8 mouse cellular contexts compared by ENCODE assay signal in the genomic region with DNA sequence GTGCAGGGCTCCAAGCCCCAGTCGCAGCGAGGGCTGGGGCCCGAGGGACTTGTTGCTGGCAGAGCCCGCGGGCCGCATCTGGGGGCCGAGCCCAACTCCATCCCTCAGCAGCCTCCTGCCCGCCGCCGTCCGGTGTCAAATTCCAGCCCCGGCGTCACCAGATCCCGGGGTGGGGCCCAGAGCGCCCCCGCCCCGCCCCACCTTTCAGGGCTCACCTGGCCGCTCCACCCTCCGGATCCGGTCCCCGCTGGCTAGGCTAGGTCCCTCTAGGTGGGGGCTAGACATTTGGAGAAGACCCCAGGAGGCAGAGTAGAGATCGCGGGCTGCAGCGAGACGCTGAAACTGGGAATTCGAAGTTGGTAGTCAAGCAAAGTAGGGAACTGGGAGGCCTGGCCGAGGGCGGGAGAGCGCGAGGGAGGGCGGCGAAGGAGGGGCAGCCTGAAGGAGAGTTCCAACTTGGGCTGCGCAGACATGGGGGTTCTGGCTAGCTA. TPM values are rescaled to one million over a fixed set of nuclear protein-coding genes. Genes with fewer than 3 reads are reported as not detected.
DNase-seq lines count a peak whose midpoint lies in the region; ATAC-seq and TF ChIP-seq lines count a peak whose summit lies in the region.

A gene (minus strand): TSS at position 373 of the 491 bp plus-strand sequence.

- no peaks in the 10 kb centered on the region; the same call in 1 of the 2 replicates for H3K9me3 ChIP-seq in embryonic facial prominence, embryonic 11.5 days (replicated peaks; ENCODE audit: control insufficient read depth, low read length)
- no peaks in the 10 kb centered on the region for H3K9me3 ChIP-seq in limb, embryonic 12.5 days
- H3K9me3 ChIP-seq in midbrain, embryonic 16.5 days (replicated peaks; ENCODE audit: control insufficient read depth, low read length, poor library complexity, severe bottlenecking): no peaks in the 10 kb centered on the region

- H3K27ac ChIP-seq in heart, adult 2 months: no peak within 1 kb of the TSS
- H3K27ac ChIP-seq in embryonic facial prominence, embryonic 11.5 days (replicated peaks; ENCODE audit: low read depth, low read length): no peak within 1 kb of the TSS
- H3K27ac ChIP-seq in limb, embryonic 12.5 days: peak within 1 kb of the TSS; percentile 82
- no peak within 1 kb of the TSS for H3K27ac ChIP-seq in midbrain, embryonic 16.5 days (ENCODE audit: low read length)

- no peak for DNase-seq in heart, adult 2 months
- DNase-seq in heart, adult 9 months (ENCODE audit: low spot score in 2 of 2): no peak
- peak; percentile 62 for DNase-seq in embryonic facial prominence, embryonic 11.5 days (ENCODE audit: low spot score)
- peak; percentile 33 for DNase-seq in heart, postnatal 4 days
- DNase-seq in cerebellum, adult 9-11 months: no peak
- no peak for DNase-seq in natural killer cell, adult 2 months (ENCODE audit: low spot score in 2 of 2)

- no peaks in the 10 kb centered on the region for H3K36me3 ChIP-seq in heart, adult 2 months (ENCODE audit: control insufficient read depth, insufficient read depth, low read length)
- H3K36me3 ChIP-seq in embryonic facial prominence, embryonic 11.5 days (replicated peaks; ENCODE audit: control insufficient read depth, insufficient read depth, low read depth, low read length): no peaks in the 10 kb centered on the region
- peaks cover 23% of the 10 kb centered on the region for H3K36me3 ChIP-seq in limb, embryonic 12.5 days
- H3K36me3 ChIP-seq in midbrain, embryonic 16.5 days (ENCODE audit: control insufficient read depth, insufficient read depth, low read length): peaks cover 2% of the 10 kb centered on the region; the same call in 1 of the 2 replicates

- TF ChIP-seq EP300 in heart, adult 2 months (IDR thresholded peaks at IDR 0.05; ENCODE audit: insufficient read depth, low read depth, low read length): no peak

- WGBS in heart, adult 2 months: 1% methylated on average over 33 of the region's 33 CpGs
- WGBS in embryonic facial prominence, embryonic 11.5 days: under 1% methylated on average over 33 of the region's 33 CpGs
- WGBS in limb, embryonic 12.5 days: under 1% methylated on average over 33 of the region's 33 CpGs
- WGBS in midbrain, embryonic 16.5 days: under 1% methylated on average over 32 of the region's 33 CpGs

- no peaks in the 10 kb centered on the region for H3K4me1 ChIP-seq in heart, adult 2 months (ENCODE audit: control insufficient read depth, insufficient read depth, low read length)
- peaks cover 7% of the 10 kb centered on the region for H3K4me1 ChIP-seq in embryonic facial prominence, embryonic 11.5 days (ENCODE audit: control insufficient read depth, insufficient read depth, low read length)
- peaks cover 40% of the 10 kb centered on the region for H3K4me1 ChIP-seq in limb, embryonic 12.5 days (replicated peaks)
- peaks cover 9% of the 10 kb centered on the region for H3K4me1 ChIP-seq in midbrain, embryonic 16.5 days (ENCODE audit: control insufficient read depth, insufficient read depth, low read length)

- H3K27me3 ChIP-seq in heart, adult 2 months (ENCODE audit: control insufficient read depth, insufficient read depth, low read length): peaks cover 2% of the 10 kb centered on the region; the same call in 1 of the 2 replicates
- H3K27me3 ChIP-seq in embryonic facial prominence, embryonic 11.5 days (ENCODE audit: control insufficient read depth, insufficient read depth, low read length): peaks cover 31% of the 10 kb centered on the region
- H3K27me3 ChIP-seq in limb, embryonic 12.5 days: peaks cover 39% of the 10 kb centered on the region
- H3K27me3 ChIP-seq in midbrain, embryonic 16.5 days (ENCODE audit: control insufficient read depth, insufficient read depth, low read depth, low read length): peaks cover 31% of the 10 kb centered on the region

- TF ChIP-seq POLR2A in heart, adult 2 months (IDR thresholded peaks at IDR 0.05; ENCODE audit: insufficient read depth, low read depth, low read length): no peak

- peak within 1 kb of the TSS; percentile 91 for H3K4me2 ChIP-seq in embryonic facial prominence, embryonic 11.5 days (ENCODE audit: low read depth, low read length)
- H3K4me2 ChIP-seq in limb, embryonic 12.5 days: peak within 1 kb of the TSS; percentile 97
- H3K4me2 ChIP-seq in midbrain, embryonic 16.5 days (ENCODE audit: low read length): peak within 1 kb of the TSS; percentile 50

- intact Hi-C loops in heart, adult 2 months (cut with DNase I): loop anchor here (5.0 kb wide), 2 partner anchors 92 to 103 kb away; no protein-coding TSS in a partner anchor

- no peak for TF ChIP-seq CTCF in heart, adult 2 months (IDR thresholded peaks at IDR 0.05)

- H3K4me3 ChIP-seq in heart, adult 2 months: peak within 1 kb of the TSS; percentile 23
- peak within 1 kb of the TSS; percentile 39 for H3K4me3 ChIP-seq in embryonic facial prominence, embryonic 11.5 days (ENCODE audit: low read depth, low read length)
- H3K4me3 ChIP-seq in limb, embryonic 12.5 days (replicated peaks): peak within 1 kb of the TSS; percentile 49
- H3K4me3 ChIP-seq in midbrain, embryonic 16.5 days (ENCODE audit: low read depth, low read length): peak within 1 kb of the TSS; percentile 23

- 0 out of 2 replicates have a peak within 1 kb of the TSS, but pooled peaks have one; percentile 9 for H3K9ac ChIP-seq in heart, adult 2 months (ENCODE audit: low read depth, low read length)
- H3K9ac ChIP-seq in embryonic facial prominence, embryonic 11.5 days (replicated peaks; ENCODE audit: low read length): peak within 1 kb of the TSS; percentile 48
- peak within 1 kb of the TSS; percentile 64 for H3K9ac ChIP-seq in limb, embryonic 12.5 days (replicated peaks)
- H3K9ac ChIP-seq in midbrain, embryonic 16.5 days (ENCODE audit: low read depth, low read length): peak within 1 kb of the TSS; percentile 38; the same call in 1 of the 2 replicates

- no peaks in the 10 kb centered on the region for H3K79me2 ChIP-seq in heart, adult 2 months (replicated peaks; ENCODE audit: control insufficient read depth, insufficient read depth, low read length)

- peak; percentile 40 for ATAC-seq in embryonic facial prominence, embryonic 11.5 days (replicated peaks; ENCODE audit: insufficient number of reproducible peaks, low FRiP score, low TSS enrichment, low read depth)
- ATAC-seq in limb, embryonic 12.5 days (ENCODE audit: insufficient number of reproducible peaks, insufficient read depth, low FRiP score, low TSS enrichment, low read depth): peak; percentile 41; the same call in 1 of the 2 replicates
- ATAC-seq in midbrain, embryonic 16.5 days: no peak

RNA-seq across cellular contexts. Expression of the gene that starts here (rescaled TPM):
- not detected for total RNA-seq in heart, adult 2 months (2021)
- polyA plus RNA-seq in heart, adult 2 months (2012; rRNA removed): 0.09 and 0.23 TPM in 2 replicates
- 2.0 and 2.6 TPM in 2 replicates for polyA plus RNA-seq in embryonic facial prominence, embryonic 11.5 days (2014; fragmentation: Nextera tagmentation; extraction: Ambion mirVana)
- under 1 TPM; 0.67 to 0.72 TPM for total RNA-seq in heart, postnatal 4 days (2021)
- polyA plus RNA-seq in limb, embryonic 12.5 days (2016; fragmentation: Nextera tagmentation; extraction: Ambion mirVana): 16.4 and 16.8 TPM in 2 replicates
- 0.75 and 0.92 TPM in 2 replicates for polyA plus RNA-seq in midbrain, embryonic 16.5 days (2015; fragmentation: Nextera tagmentation; extraction: Ambion mirVana)

Comparison
In these comparisons a context has a peak if more than half of its experiments do, and no peak if none do; other contexts are left out.
1. Peak in DNase-seq in heart, postnatal 4 days; RNA of the gene not detected or under 1 TPM.
2. H3K9ac ChIP-seq: peak in every context shown above with its lines; median percentile 64 in limb, embryonic 12.5 days; 48 in embryonic facial prominence, embryonic 11.5 days; 38 in midbrain, embryonic 16.5 days; 9 in heart, adult 2 months.